8 mouse cellular contexts compared by ENCODE assay signal in genomic region chr12:87471421-87471963, GRCm38 (mm10). TPM values are rescaled to one million over a fixed set of nuclear protein-coding genes. Genes with fewer than 3 reads are reported as not detected.
A peak's percentile ranks its signal among the peaks of the same experiment; 100 is the strongest.
DNase-seq lines count a peak whose midpoint lies in the region; ATAC-seq and TF ChIP-seq lines count a peak whose summit lies in the region.

No protein-coding gene starts in this region.

- peaks cover 38% of the 10 kb centered on the region for H3K36me3 ChIP-seq in erythroblast, embryonic 14.5 days (ENCODE audit: control insufficient read depth)
- no peaks in the 10 kb centered on the region for H3K36me3 ChIP-seq in testis, adult 2 months (ENCODE audit: control insufficient read depth, insufficient read depth, low read length)
- peaks cover 7% of the 10 kb centered on the region; the same call in 1 of the 2 replicates for H3K36me3 ChIP-seq in lung, embryonic 16.5 days (ENCODE audit: control insufficient read depth, insufficient read depth, low read length)

- peak overlapping the region; percentile 71 for H3K4me2 ChIP-seq in lung, embryonic 16.5 days (ENCODE audit: low read depth, low read length)

- peaks cover 6% of the 10 kb centered on the region for H3K27me3 ChIP-seq in erythroblast, embryonic 14.5 days (ENCODE audit: control insufficient read depth)
- H3K27me3 ChIP-seq in testis, adult 2 months (ENCODE audit: control insufficient read depth, insufficient read depth, low read length), result no peaks in the 10 kb centered on the region
- H3K27me3 ChIP-seq in lung, embryonic 16.5 days (ENCODE audit: control insufficient read depth, insufficient read depth, low read depth, low read length), result no peaks in the 10 kb centered on the region

- peak overlapping the region; percentile 96 for H3K9ac ChIP-seq in lung, embryonic 16.5 days (ENCODE audit: low read length)

- H3K27ac ChIP-seq in testis, adult 2 months (ENCODE audit: control insufficient read depth, insufficient read depth, low read depth, low read length), result peak overlapping the region; percentile 96
- peak overlapping the region; percentile 90 for H3K27ac ChIP-seq in lung, embryonic 16.5 days (ENCODE audit: low read length)

- 0% methylated on average over 19 of the region's 19 CpGs for WGBS in lung, embryonic 16.5 days

- no peaks in the 10 kb centered on the region for H3K9me3 ChIP-seq in erythroblast, embryonic 14.5 days (ENCODE audit: control insufficient read depth, low read length)
- H3K9me3 ChIP-seq in lung, embryonic 16.5 days (ENCODE audit: control insufficient read depth, low read length), result no peaks in the 10 kb centered on the region

- no peak for TF ChIP-seq CTCF in testis, adult 2 months (IDR thresholded peaks at IDR 0.05; ENCODE audit: control insufficient read depth, insufficient read depth, insufficient replicate concordance, low read depth, low read length)

- DNase-seq in testis, postnatal 10 days (ENCODE audit: low spot score), result no peak
- DNase-seq in induced T-regulatory cell, adult 2 months (ENCODE audit: low read depth), result peak; percentile 55
- DNase-seq in layer of hippocampus, adult 9-10 months (ENCODE audit: low spot score), result no peak

- no peak for TF ChIP-seq POLR2A in testis, adult 2 months (IDR thresholded peaks at IDR 0.05; ENCODE audit: control insufficient read depth, low read depth, low read length)

- H3K4me1 ChIP-seq in erythroblast, embryonic 14.5 days (ENCODE audit: control insufficient read depth), result peaks cover 28% of the 10 kb centered on the region
- no peaks in the 10 kb centered on the region for H3K4me1 ChIP-seq in testis, adult 2 months (ENCODE audit: control insufficient read depth, insufficient read depth, low read length)
- H3K4me1 ChIP-seq in lung, embryonic 16.5 days (replicated peaks; ENCODE audit: control insufficient read depth, insufficient read depth, low read length), result peaks cover 8% of the 10 kb centered on the region

- no peak; the same call in 1 of the 2 replicates for ATAC-seq in erythroblast, adult 5-6 weeks (replicated peaks; ENCODE audit: low FRiP score, poor library complexity, severe bottlenecking)
- no peak for ATAC-seq in lung, embryonic 16.5 days (ENCODE audit: low read depth)
- ATAC-seq in granulocyte monocyte progenitor cell, adult 5-6 weeks (replicated peaks; ENCODE audit: poor library complexity, severe bottlenecking), result no peak

- peak overlapping the region; percentile 98 for H3K4me3 ChIP-seq in erythroblast, embryonic 14.5 days (replicated peaks)
- peak overlapping the region; percentile 99 for H3K4me3 ChIP-seq in testis, adult 2 months (ENCODE audit: control insufficient read depth, low read depth, low read length)
- peak overlapping the region; percentile 93 for H3K4me3 ChIP-seq in lung, embryonic 16.5 days (ENCODE audit: low read length)

RNA-seq across cellular contexts. Expression of gene Snw1, which starts 0.6 kb away (rescaled TPM):
- polyA plus RNA-seq in erythroblast, embryonic 14.5 days (2012), result 2.1 and 2.5 TPM in 2 replicates
- total RNA-seq in erythroblast, adult 5-6 weeks (2015; ENCODE audit: low replicate concordance), result 12.1 and 13.8 TPM in 2 replicates
- total RNA-seq in erythroblast, adult 5-6 weeks (2017; ENCODE audit: low replicate concordance), result 36.2 and 38.6 TPM in 2 replicates
- polyA plus RNA-seq in testis, adult 2 months (2012; rRNA removed), result 15.9 and 16.4 TPM in 2 replicates
- polyA plus RNA-seq in lung, embryonic 16.5 days (2015; fragmentation: Nextera tagmentation; extraction: Ambion mirVana), result 115 and 120 TPM in 2 replicates
- total RNA-seq in granulocyte monocyte progenitor cell, adult 5-6 weeks (2014; fragmentation: Nextera tagmentation), result 70.0 and 74.3 TPM in 2 replicates
- 174 and 201 TPM in 2 replicates for total RNA-seq in granulocyte monocyte progenitor cell, adult 5-6 weeks (2017)

RNA-seq across cellular contexts. Expression of gene Gm5788, which starts 23.0 kb away (rescaled TPM):
- not detected in 2 replicates for polyA plus RNA-seq in erythroblast, embryonic 14.5 days (2012)
- total RNA-seq in erythroblast, adult 5-6 weeks (2015; ENCODE audit: low replicate concordance), result not detected in 2 replicates
- not detected in 2 replicates for total RNA-seq in erythroblast, adult 5-6 weeks (2017; ENCODE audit: low replicate concordance)
- polyA plus RNA-seq in testis, adult 2 months (2012; rRNA removed), result not detected in 2 replicates
- polyA plus RNA-seq in lung, embryonic 16.5 days (2015; fragmentation: Nextera tagmentation; extraction: Ambion mirVana), result not detected in 2 replicates
- total RNA-seq in granulocyte monocyte progenitor cell, adult 5-6 weeks (2014; fragmentation: Nextera tagmentation), result not detected in 2 replicates
- not detected in 2 replicates for total RNA-seq in granulocyte monocyte progenitor cell, adult 5-6 weeks (2017)

RNA-seq across cellular contexts. Expression of gene Alkbh1, which starts 27.7 kb away (rescaled TPM):
- polyA plus RNA-seq in erythroblast, embryonic 14.5 days (2012), result 3.9 and 4.8 TPM in 2 replicates
- 6.1 and 7.5 TPM in 2 replicates for total RNA-seq in erythroblast, adult 5-6 weeks (2015; ENCODE audit: low replicate concordance)
- 9.8 and 15.7 TPM in 2 replicates for total RNA-seq in erythroblast, adult 5-6 weeks (2017; ENCODE audit: low replicate concordance)
- 12.8 and 15.0 TPM in 2 replicates for polyA plus RNA-seq in testis, adult 2 months (2012; rRNA removed)
- polyA plus RNA-seq in lung, embryonic 16.5 days (2015; fragmentation: Nextera tagmentation; extraction: Ambion mirVana), result 50.1 and 52.3 TPM in 2 replicates
- 65.3 and 73.7 TPM in 2 replicates for total RNA-seq in granulocyte monocyte progenitor cell, adult 5-6 weeks (2014; fragmentation: Nextera tagmentation)
- 58.4 and 70.3 TPM in 2 replicates for total RNA-seq in granulocyte monocyte progenitor cell, adult 5-6 weeks (2017)

RNA-seq across cellular contexts. Expression of gene Slirp, which starts 27.8 kb away (rescaled TPM):
- polyA plus RNA-seq in erythroblast, embryonic 14.5 days (2012), result 0.18 TPM in 1 of 2 replicates, not detected in the other
- 15.5 and 27.3 TPM in 2 replicates for total RNA-seq in erythroblast, adult 5-6 weeks (2015; ENCODE audit: low replicate concordance)
- 0.85 and 21.6 TPM in 2 replicates for total RNA-seq in erythroblast, adult 5-6 weeks (2017; ENCODE audit: low replicate concordance)
- polyA plus RNA-seq in testis, adult 2 months (2012; rRNA removed), result 38.2 and 41.0 TPM in 2 replicates
- polyA plus RNA-seq in lung, embryonic 16.5 days (2015; fragmentation: Nextera tagmentation; extraction: Ambion mirVana), result 283 and 303 TPM in 2 replicates
- 123 and 162 TPM in 2 replicates for total RNA-seq in granulocyte monocyte progenitor cell, adult 5-6 weeks (2014; fragmentation: Nextera tagmentation)
- 102 and 106 TPM in 2 replicates for total RNA-seq in granulocyte monocyte progenitor cell, adult 5-6 weeks (2017)

RNA-seq across cellular contexts. Expression of gene Gm8300, which starts 42.6 kb away (rescaled TPM):
- 0.03 TPM in 1 of 2 replicates, not detected in the other for polyA plus RNA-seq in erythroblast, embryonic 14.5 days (2012)
- not detected in 2 replicates for total RNA-seq in erythroblast, adult 5-6 weeks (2015; ENCODE audit: low replicate concordance)
- total RNA-seq in erythroblast, adult 5-6 weeks (2017; ENCODE audit: low replicate concordance), result not detected in 2 replicates
- not detected in 2 replicates for polyA plus RNA-seq in testis, adult 2 months (2012; rRNA removed)
- polyA plus RNA-seq in lung, embryonic 16.5 days (2015; fragmentation: Nextera tagmentation; extraction: Ambion mirVana), result not detected in 2 replicates
- not detected in 2 replicates for total RNA-seq in granulocyte monocyte progenitor cell, adult 5-6 weeks (2014; fragmentation: Nextera tagmentation)
- total RNA-seq in granulocyte monocyte progenitor cell, adult 5-6 weeks (2017), result not detected in 2 replicates
